Mouse (Mus musculus) CH12.LX (cell line): ENCODE measurements around the gene Tshz2. TPM values are rescaled to one million over a fixed set of nuclear protein-coding genes. Genes with fewer than 3 reads are reported as not detected.

Experiments used
- DNase-seq: peaks from one replicate; pipeline ENCODE4 v3.0.0-alpha.2; 2013; ENCODE audit errors: extremely low read depth
- H3K27ac ChIP-seq: 2 replicates; pipeline ENCODE4 v1.5.1; 2012; ENCODE audit warnings: low read depth, mild to moderate bottlenecking, control low read depth, moderate library complexity; ENCODE audit not compliant: insufficient read depth
- H3K27me3 ChIP-seq: replicated peaks from 2 replicates; pipeline ENCODE3; 2012; ENCODE audit warnings: inconsistent platforms
- H3K36me3 ChIP-seq, 2 experiments: replicated peaks in 1 of 2; 2 replicates each; pipeline versions ENCODE3 to v1.6.1; 2012; ENCODE audit warnings: inconsistent platforms in 1 of 2, low read length in 1 of 2, mild to moderate bottlenecking in 1 of 2, mixed read lengths in 1 of 2, moderate library complexity in 1 of 2; ENCODE audit not compliant: control insufficient read depth in 1 of 2, insufficient read depth in 1 of 2
- H3K4me1 ChIP-seq, 2 experiments: 2 replicates each; pipeline ENCODE4 v1.6.1; 2012; ENCODE audit warnings: inconsistent platforms in 1 of 2, moderate library complexity in 1 of 2; ENCODE audit not compliant: insufficient read depth in 2 of 2, control insufficient read depth in 1 of 2
- H3K4me2 ChIP-seq: 2 replicates; pipeline ENCODE4 v1.6.1; 2012; ENCODE audit warnings: low read depth, mild to moderate bottlenecking, control low read depth; ENCODE audit not compliant: poor library complexity, insufficient read depth, severe bottlenecking
- H3K4me3 ChIP-seq, 3 experiments: fragments of 150-350 bp in 1 of 3; sonication (generic) in 1 of 3; replicated peaks in 1 of 3; 2 replicates each; pipeline versions ENCODE3 to v1.5.1; 2011 to 2012; ENCODE audit warnings: low read depth in 2 of 3, low read length in 2 of 3, mild to moderate bottlenecking in 2 of 3, moderate library complexity in 2 of 3, control low read depth in 1 of 3, improper control_type of control experiment in 1 of 3, inconsistent platforms in 1 of 3, mixed read lengths in 1 of 3; ENCODE audit not compliant: poor library complexity in 1 of 3
- H3K79me2 ChIP-seq: replicated peaks from 2 replicates; pipeline ENCODE4 v1.6.1; 2012; ENCODE audit warnings: mild to moderate bottlenecking, moderate library complexity; ENCODE audit not compliant: control insufficient read depth, poor library complexity, insufficient read depth, severe bottlenecking; ENCODE audit errors: extremely low read depth
- H3K9ac ChIP-seq: 2 replicates; pipeline ENCODE4 v1.6.1; 2012; ENCODE audit warnings: low read depth, mild to moderate bottlenecking, control low read depth, moderate library complexity; ENCODE audit not compliant: insufficient read depth
- H3K9me3 ChIP-seq: replicated peaks from 2 replicates; pipeline ENCODE3; 2012; ENCODE audit warnings: low read length, inconsistent platforms, mixed read lengths
- BHLHE40 ChIP-seq: IDR thresholded peaks from 2 replicates; pipeline ENCODE4 v1.6.1; 2011; ENCODE audit warnings: mild to moderate bottlenecking, low read depth, low read length, improper control_type of control experiment
- CHD2 ChIP-seq: IDR thresholded peaks from 2 replicates; pipeline ENCODE4 v1.6.1; 2011; ENCODE audit warnings: low read length, improper control_type of control experiment
- CTCF ChIP-seq, 2 experiments: IDR thresholded peaks in 1 of 2; conservative IDR thresholded peaks in 1 of 2; 2 replicates each; pipeline ENCODE4 v1.5.1; 2011 to 2012; ENCODE audit warnings: low read depth in 2 of 2, low read length in 2 of 2, improper control_type of control experiment in 1 of 2, inconsistent platforms in 1 of 2, mild to moderate bottlenecking in 1 of 2, moderate library complexity in 1 of 2
- ELF1 ChIP-seq: IDR thresholded peaks from 2 replicates; pipeline ENCODE4 v1.6.1; 2014; ENCODE audit warnings: low read depth, mild to moderate bottlenecking, inconsistent platforms, low read length, improper control_type of control experiment
- EP300 ChIP-seq: IDR thresholded peaks from 2 replicates; pipeline ENCODE4 v1.6.1; 2011; ENCODE audit warnings: low read length, improper control_type of control experiment
- ETS1 ChIP-seq: conservative IDR thresholded peaks from 2 replicates; pipeline ENCODE4 v1.6.1; 2012; ENCODE audit warnings: low read depth, mild to moderate bottlenecking, inconsistent platforms, low read length, improper control_type of control experiment, moderate library complexity
- GABPA ChIP-seq: IDR thresholded peaks from 2 replicates; pipeline ENCODE4 v1.6.1; 2012; ENCODE audit warnings: low read depth, low read length, improper control_type of control experiment, inconsistent platforms; ENCODE audit not compliant: insufficient replicate concordance
- HCFC1 ChIP-seq: IDR thresholded peaks from 2 replicates; pipeline ENCODE4 v1.6.1; 2012; ENCODE audit warnings: low read depth, mild to moderate bottlenecking, inconsistent platforms, low read length, improper control_type of control experiment
- IRF4 ChIP-seq: IDR thresholded peaks from 2 replicates; pipeline ENCODE4 v1.6.1; 2014; ENCODE audit warnings: low read depth, mild to moderate bottlenecking, inconsistent platforms, low read length, improper control_type of control experiment
- JUND ChIP-seq: conservative IDR thresholded peaks from 2 replicates; pipeline ENCODE4 v1.6.1; 2011; ENCODE audit warnings: low read depth, low read length, improper control_type of control experiment
- MAFK ChIP-seq: IDR thresholded peaks from 2 replicates; pipeline ENCODE4 v1.6.1; 2011; ENCODE audit warnings: low read length, improper control_type of control experiment; ENCODE audit not compliant: insufficient replicate concordance
- MAZ ChIP-seq: IDR thresholded peaks from 2 replicates; pipeline ENCODE4 v1.6.1; 2012; ENCODE audit warnings: low read depth, mild to moderate bottlenecking, inconsistent platforms, low read length, improper control_type of control experiment, moderate library complexity
- MEF2A ChIP-seq: IDR thresholded peaks from 2 replicates; pipeline ENCODE4 v1.6.1; 2014; ENCODE audit warnings: low read depth, mild to moderate bottlenecking, inconsistent platforms, low read length, improper control_type of control experiment, borderline replicate concordance
- NELFE ChIP-seq: IDR thresholded peaks from 2 replicates; pipeline ENCODE4 v1.6.1; 2011; ENCODE audit warnings: low read depth, low read length, improper control_type of control experiment
- NRF1 ChIP-seq: IDR thresholded peaks from 2 replicates; pipeline ENCODE4 v1.6.1; 2014; ENCODE audit warnings: low read depth, mild to moderate bottlenecking, inconsistent platforms, low read length, improper control_type of control experiment, moderate library complexity
- POLR2A ChIP-seq: IDR thresholded peaks from 2 replicates; pipeline ENCODE4 v1.6.1; 2011; ENCODE audit warnings: low read depth, mild to moderate bottlenecking, improper control_type of control experiment, low read length
- POLR2AphosphoS2 ChIP-seq: IDR thresholded peaks from 2 replicates; pipeline ENCODE4 v1.6.1; 2011; ENCODE audit warnings: low read depth, low read length, improper control_type of control experiment
- RAD21 ChIP-seq: IDR thresholded peaks from 2 replicates; pipeline ENCODE4 v1.6.1; 2011; ENCODE audit warnings: low read depth, mild to moderate bottlenecking, low read length, improper control_type of control experiment, moderate library complexity
- RCOR1 ChIP-seq: conservative IDR thresholded peaks from 2 replicates; pipeline ENCODE4 v1.6.1; 2012; ENCODE audit warnings: low read depth, mild to moderate bottlenecking, inconsistent platforms, low read length, improper control_type of control experiment
- SMC3 ChIP-seq: IDR thresholded peaks from 2 replicates; pipeline ENCODE4 v1.6.1; 2011; ENCODE audit warnings: low read depth, low read length, improper control_type of control experiment
- TCF12 ChIP-seq: IDR thresholded peaks from 2 replicates; pipeline ENCODE4 v1.6.1; 2014; ENCODE audit warnings: low read depth, mild to moderate bottlenecking, inconsistent platforms, low read length, improper control_type of control experiment
- UBTF ChIP-seq: IDR thresholded peaks from 2 replicates; pipeline ENCODE4 v1.6.1; 2012; ENCODE audit warnings: low read depth, mild to moderate bottlenecking, inconsistent platforms, low read length, improper control_type of control experiment, moderate library complexity
- USF1 ChIP-seq: IDR thresholded peaks from 2 replicates; pipeline ENCODE4 v1.6.1; 2014; ENCODE audit warnings: low read depth, mild to moderate bottlenecking, inconsistent platforms, low read length, improper control_type of control experiment
- USF2 ChIP-seq: conservative IDR thresholded peaks from 2 replicates; pipeline ENCODE4 v1.6.1; 2011; ENCODE audit warnings: low read depth, low read length, improper control_type of control experiment
- ZC3H11A ChIP-seq: IDR thresholded peaks from 2 replicates; pipeline ENCODE4 v1.6.1; 2012; ENCODE audit warnings: low read depth, mild to moderate bottlenecking, inconsistent platforms, low read length, improper control_type of control experiment
- ZMIZ1 ChIP-seq: IDR thresholded peaks from 2 replicates; pipeline ENCODE4 v1.6.1; 2012; ENCODE audit warnings: low read depth, mild to moderate bottlenecking, inconsistent platforms, low read length, improper control_type of control experiment
- ZNF384 ChIP-seq: IDR thresholded peaks from 2 replicates; pipeline ENCODE4 v1.6.1; 2012; ENCODE audit warnings: low read depth, low read length, improper control_type of control experiment, inconsistent platforms
- dilution Hi-C: fragments of 300-500 bp; cut with MboI; formaldehyde crosslinking; loops from 2 replicates; pipeline ENCODE4 v1.14.3; 2020; ENCODE audit warnings: low sequenced_read_pairs; ENCODE audit not compliant: extremely low pct_unique_long_range_greater_than_20kb, extremely low pct_ligation_motif_present
- in situ Hi-C: fragments of 300-500 bp; cut with MboI; formaldehyde crosslinking; loops from 3 replicates; pipeline ENCODE4 v1.14.3; 2019; ENCODE audit warnings: low sequenced_read_pairs, low pct_ligation_motif_present, low pct_unique_long_range_greater_than_20kb, mixed read lengths
- polyA plus RNA-seq: library from polyadenylated mRNA; unstranded; fragments of >175 nt; gene quantifications from 2 replicates; pipeline ENCODE4 v1.2.1, GENCODE M21; 2012; ENCODE audit warnings: low read depth; ENCODE audit not compliant: insufficient read length
- total RNA-seq, 2 experiments: library from RNA; depleted of rRNA; stranded (reverse); fragments of 300-350 nt in 1 of 2; fragments of >200 nt in 1 of 2; gene quantifications; 2 replicates each; pipeline ENCODE4 v1.2.3; 2012 to 2014

The Tshz2 gene
- total and polyA plus RNA-seq, 3 experiments = not detected

DNA sequence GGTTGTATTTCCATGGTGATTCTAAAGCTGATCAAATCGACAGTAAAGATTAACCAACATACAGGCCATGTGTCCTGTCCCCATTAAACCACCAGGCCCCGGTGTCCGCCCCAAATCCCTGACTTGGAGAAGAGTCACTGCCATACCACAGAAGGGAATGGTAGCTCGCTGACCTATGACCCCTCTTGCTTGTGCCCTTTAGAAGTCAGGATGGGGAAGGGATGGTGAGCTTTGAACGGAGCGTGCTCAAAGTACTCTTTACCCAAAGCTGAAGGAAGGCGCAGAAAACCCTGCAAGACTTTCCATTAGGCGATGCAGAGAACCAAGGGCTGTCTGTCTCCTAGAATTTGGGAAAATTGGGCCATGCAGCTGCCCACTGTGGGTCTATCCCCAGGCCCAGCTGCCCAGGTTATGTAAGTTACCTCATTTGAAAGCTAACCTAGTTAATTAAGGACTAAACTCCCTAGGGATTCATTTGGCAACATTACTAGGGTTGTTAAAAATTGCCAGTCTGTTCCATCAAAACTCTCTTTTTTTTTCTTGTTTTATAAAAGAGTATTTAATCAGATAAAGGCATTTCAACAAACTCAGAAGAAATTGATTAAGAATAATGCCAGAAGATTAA, 238.7 kb downstream of the Tshz2 start:
- no peak for DNase-seq
- no peaks in the 10 kb centered on the region for H3K79me2 ChIP-seq
- in situ Hi-C loops = no loop called here
- dilution Hi-C loops = no loop called here
- H3K4me1 ChIP-seq = no peaks in the 10 kb centered on the region
- H3K27me3 ChIP-seq = no peaks in the 10 kb centered on the region
- no peak overlapping the region for H3K4me2 ChIP-seq
- H3K9me3 ChIP-seq = peaks cover 93% of the 10 kb centered on the region
- H3K4me3 ChIP-seq = no peak overlapping the region
- H3K9ac ChIP-seq = no peak overlapping the region
- H3K36me3 ChIP-seq = no peaks in the 10 kb centered on the region
- no peak overlapping the region for H3K27ac ChIP-seq
- TF ChIP-seq GABPA (no peak), USF1 (no peak), POLR2AphosphoS2 (no peak), ZC3H11A (no peak), IRF4 (no peak), TCF12 (no peak), ZMIZ1 (no peak), NELFE (no peak), MAZ (no peak), BHLHE40 (no peak), JUND (no peak), MAFK (no peak), CTCF (conservative IDR thresholded peaks at IDR 0.05 in 1 of 2, IDR thresholded peaks at IDR 0.05 in 1 of 2; ENCODE audit: low read depth in 2 of 2, low read length in 2 of 2) (no peak), NRF1 (no peak), UBTF (no peak), RAD21 (no peak), MEF2A (no peak), HCFC1 (no peak), ETS1 (no peak), USF2 (no peak)
- TF ChIP-seq, all 38 proteins: peak for 0

DNA sequence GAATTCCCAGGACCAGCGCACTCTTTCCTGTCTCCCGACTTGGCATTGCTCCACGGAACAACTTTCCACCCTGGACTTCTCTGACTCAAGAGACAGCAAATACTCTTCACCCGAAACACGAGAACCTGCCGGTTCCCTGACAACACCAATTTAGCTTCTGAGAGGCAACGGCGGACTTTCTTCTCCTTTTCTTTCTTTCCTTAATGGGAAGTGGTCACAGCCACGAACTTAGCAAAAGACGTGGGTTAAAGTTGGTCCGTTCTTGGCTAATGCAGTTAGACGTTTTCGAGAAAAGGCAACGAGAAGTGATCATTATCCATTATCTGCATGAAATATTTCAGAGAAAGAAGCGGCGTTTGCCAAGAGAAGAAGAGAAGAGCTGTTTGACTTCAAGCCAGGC, 240.6 kb downstream of the Tshz2 start:
- Histone ChIP-seq H3K9me3 (peaks cover 86% of the 10 kb centered on the region), H3K79me2 (no peaks in the 10 kb centered on the region), H3K27me3 (no peaks in the 10 kb centered on the region), H3K4me1 (no peaks in the 10 kb centered on the region), H3K4me3 (no peak overlapping the region), H3K27ac (no peak overlapping the region), H3K4me2 (no peak overlapping the region), H3K36me3 (no peaks in the 10 kb centered on the region), H3K9ac (no peak overlapping the region)
- DNase-seq = no peak
- in situ Hi-C loops (no loop called here), dilution Hi-C loops (no loop called here)
- TF ChIP-seq RAD21 = no peak
- no peak for TF ChIP-seq RCOR1
- no peak for TF ChIP-seq CHD2
- no peak for TF ChIP-seq USF2
- TF ChIP-seq ZMIZ1 = no peak
- no peak for TF ChIP-seq SMC3
- no peak for TF ChIP-seq ELF1
- no peak for TF ChIP-seq POLR2A
- no peak for TF ChIP-seq NELFE
- TF ChIP-seq GABPA = no peak
- TF ChIP-seq ZNF384 = no peak
- no peak for TF ChIP-seq ZC3H11A
- TF ChIP-seq NRF1 = no peak
- TF ChIP-seq IRF4 = no peak
- TF ChIP-seq HCFC1 = no peak
- no peak for TF ChIP-seq TCF12
- TF ChIP-seq POLR2AphosphoS2 = no peak
- TF ChIP-seq EP300 = no peak
